Mouse (Mus musculus): ENCODE data around the gene F5.

F5 gene

DNA sequence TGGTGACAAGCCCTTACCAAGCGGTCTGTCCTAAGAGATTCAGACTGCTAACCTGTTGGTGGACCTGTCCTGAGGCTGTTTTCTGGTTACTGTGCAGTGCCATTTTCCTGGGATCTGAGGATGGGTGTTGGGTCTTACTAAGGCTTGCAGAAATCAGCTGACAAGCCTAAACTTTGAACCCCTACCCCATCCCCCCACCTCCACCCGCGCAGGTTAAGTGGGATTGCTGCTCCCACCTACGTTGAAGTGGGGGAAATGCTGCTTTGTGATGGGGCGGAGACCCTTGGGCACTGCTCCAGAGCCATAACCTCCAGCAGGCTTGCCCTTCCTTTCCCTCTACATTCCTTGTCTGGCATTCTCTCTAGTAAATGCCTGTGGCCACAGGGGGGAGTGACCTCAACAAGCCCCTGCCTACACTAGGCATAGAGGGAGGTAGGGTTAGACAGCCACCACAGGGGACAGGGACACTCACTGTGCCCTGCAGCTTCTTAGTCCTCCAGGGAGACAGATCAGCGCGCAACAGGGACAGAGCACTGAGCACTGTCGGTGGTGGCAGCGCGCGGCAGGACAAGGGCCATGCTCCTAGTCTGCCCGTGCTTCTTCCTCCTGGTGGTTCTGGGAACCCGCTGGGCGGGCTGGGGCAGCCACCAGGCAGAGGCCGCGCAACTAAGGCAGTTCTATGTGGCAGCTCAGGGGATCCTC lies at the start of gene F5:
Gene F5, plus strand, starts transcription at position 452 of the 702 bp plus-strand sequence.
- DNase-seq: peak in 1 of 2 experiments; percentile 3

DNA sequence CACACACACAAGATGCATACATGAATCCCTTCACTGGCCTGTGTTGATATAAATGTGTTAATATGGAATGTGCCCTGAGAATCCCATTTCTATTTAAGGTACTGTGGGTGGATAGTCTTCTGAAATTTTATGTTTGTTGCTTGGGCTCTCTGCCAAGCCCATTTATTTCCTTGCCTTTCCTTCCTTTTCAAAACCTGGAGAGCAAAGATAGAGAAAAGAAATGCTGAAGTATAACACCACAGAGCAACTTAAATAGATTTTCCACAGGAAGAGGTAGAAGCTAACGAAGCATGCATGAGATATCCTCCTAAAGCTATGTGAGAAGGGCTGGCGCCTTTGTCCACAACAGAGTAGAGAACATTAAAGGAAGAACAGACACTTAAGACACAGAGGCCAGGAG lies 41.9 kb upstream of the F5 start:
- DNase-seq: no peak

DNA sequence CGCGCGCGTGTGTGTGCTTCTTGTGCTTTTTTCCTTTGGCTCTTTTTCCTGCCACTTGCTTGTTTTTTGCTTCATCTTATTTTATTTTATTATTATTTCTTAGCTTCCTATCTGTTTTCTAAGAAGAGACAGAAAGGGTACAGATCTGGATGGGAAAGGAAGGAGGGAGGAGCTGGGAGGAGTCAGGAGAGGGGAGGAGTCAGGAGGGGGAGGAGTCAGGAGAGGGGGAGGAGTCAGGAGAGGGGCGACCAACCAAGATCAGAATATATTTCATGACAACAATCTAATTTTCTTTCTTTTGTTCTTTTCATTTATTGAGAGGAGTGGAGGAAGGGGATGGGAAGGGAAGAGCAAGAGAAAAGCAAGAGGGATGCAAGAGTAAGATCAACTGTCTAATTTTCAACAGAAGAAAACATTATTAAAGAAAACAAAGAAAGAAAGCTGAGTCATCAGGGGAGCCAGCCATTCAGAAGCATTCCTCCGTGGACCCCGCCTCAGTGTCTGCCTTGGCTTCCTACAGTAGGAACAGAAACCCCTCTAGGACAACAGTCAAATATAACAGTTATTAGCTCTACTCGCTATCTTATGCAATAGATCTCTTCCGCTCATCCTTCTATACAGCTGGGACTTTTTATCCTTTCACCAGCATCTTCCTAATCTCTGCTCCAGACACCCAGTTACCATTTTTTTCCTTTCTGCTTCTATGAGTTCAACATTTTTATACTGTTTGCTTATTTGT lies 40.9 kb upstream of the F5 start:
- DNase-seq: no peak

- DNase-seq: no peak
Observed at GRCm38 (mm10) chr1:164114280-164114679, 37.4 kb upstream of the F5 start.

GRCm38 (mm10) chr1:164114947-164115493 lies 36.6 kb upstream of the F5 start, which contains the start of gene Selp:
Gene Selp (plus strand): TSS chr1:164115264.
- no peak for DNase-seq

DNA sequence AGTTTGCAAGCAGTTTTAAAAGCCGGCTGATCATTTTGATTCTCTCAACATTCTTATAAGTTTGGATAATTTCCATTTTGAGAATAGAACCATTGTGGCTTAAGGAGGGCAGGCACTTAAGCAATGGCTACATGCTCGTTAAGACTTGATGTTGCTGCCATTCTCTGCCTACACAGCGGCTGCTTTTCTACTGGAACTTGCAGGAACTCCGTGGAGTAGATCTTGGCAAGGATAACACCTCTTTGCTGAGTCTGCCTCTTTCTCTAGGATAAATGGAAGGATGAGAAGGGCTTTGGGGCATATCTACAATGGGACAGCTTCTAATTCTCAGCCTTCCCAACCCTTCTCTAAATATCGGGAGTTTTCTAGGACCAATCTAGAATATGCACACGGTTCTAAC lies 36.0 kb upstream of the F5 start:
- no peak for DNase-seq

GRCm38 (mm10) chr1:164117869-164118268 lies 33.8 kb upstream of the F5 start:
- DNase-seq: no peak

DNA sequence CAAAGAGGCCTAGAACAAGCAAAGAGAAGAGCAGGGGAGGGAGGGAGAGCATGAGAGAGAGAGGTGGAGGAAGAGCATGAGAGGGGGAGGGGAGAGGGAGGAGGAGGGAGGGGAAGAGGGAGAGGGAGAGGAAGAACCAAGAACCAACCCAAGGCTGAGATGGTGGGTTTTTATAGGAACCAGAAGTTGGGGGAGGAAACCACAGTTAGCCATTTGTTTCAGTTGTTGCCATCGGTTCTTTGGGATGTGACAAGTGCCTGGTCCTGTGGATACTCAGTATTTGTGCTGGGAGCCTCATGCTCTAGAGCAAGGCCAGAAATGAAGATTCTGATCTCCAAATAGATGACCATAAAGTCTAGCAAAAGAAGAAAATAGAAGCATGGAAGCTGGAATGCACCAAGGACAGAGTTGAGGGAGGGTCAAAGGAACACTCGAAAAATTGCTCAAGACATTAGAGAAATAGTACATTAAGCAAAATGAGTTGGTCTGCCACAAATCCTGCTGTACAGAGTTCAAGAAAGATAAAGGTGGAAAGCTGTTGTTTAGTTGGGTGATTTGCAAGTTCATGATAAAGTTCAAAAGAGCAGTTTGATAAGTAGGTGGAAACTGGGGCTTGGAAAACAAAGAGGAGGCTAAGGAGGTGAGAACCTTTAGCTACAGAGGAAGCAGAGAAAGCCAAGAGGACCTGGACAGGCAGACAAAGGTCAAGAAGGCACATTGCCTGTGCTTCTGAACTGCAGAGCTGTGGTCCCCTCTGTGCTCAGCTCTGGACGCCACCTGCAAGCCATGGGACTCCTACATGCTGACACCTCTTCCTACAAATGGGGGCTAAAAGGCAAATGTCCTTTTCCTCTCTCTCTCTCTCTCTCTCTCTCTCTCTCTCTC lies 31.5 kb upstream of the F5 start:
- DNase-seq: no peak

DNA sequence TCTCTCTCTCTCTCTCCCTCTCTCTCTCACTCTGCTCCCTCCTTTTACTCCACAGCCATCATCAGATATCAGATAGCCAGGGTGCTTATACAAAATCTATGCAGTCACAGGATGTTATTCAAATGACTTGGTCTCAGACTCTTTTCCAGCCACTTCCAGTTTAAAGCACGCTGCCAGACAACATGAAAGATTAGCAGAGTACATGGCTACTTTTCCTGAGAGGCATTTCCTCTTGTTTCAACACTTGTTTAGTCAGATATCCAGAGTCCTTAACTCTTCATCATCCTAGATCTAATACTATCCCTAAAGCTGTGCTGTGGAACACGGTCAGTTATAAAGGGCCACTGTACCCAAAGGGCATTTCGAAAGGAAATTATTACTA lies 30.9 kb upstream of the F5 start:
- no peak for DNase-seq

- DNase-seq: no peak
Observed at GRCm38 (mm10) chr1:164123836-164124235, 27.8 kb upstream of the F5 start.

DNA sequence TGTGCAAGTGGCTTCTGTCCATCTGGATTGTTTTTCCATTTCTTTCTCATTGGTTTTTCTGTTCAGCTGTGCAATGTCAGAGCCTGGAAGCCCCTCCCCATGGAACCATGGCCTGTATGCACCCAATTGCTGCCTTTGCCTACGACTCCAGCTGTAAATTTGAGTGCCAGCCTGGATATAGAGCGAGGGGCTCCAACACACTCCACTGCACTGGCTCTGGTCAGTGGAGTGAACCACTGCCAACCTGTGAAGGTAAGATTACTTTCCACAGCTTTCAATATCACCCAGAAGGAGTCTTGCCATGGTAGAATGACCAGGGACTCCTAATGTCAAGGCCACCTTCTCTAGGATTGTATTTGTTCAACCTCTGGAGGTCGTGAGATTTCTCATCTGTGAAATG lies 21.6 kb upstream of the F5 start:
- DNase-seq: no peak

DNA sequence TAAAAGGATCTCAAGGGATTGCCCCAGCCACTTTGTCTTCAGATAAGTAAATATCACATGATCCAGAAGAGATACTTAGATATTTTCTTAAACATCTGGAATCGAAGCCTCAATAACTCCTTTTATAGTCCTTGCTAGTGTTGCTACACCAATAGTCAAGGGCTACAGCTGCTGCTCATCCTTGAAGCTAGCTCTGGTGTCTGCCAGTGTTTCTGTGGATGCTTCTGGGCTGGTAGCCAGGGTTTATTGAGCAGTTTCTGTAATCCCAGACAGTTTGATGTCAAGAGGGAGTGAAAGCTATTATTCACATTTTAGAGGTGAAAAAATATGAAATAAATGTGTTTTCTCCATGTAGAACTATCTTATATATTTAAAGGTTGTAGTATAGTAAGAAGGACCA lies 19.0 kb upstream of the F5 start:
- DNase-seq: no peak

GRCm38 (mm10) chr1:164134101-164134500 lies 17.5 kb upstream of the F5 start:
- DNase-seq: no peak

DNA sequence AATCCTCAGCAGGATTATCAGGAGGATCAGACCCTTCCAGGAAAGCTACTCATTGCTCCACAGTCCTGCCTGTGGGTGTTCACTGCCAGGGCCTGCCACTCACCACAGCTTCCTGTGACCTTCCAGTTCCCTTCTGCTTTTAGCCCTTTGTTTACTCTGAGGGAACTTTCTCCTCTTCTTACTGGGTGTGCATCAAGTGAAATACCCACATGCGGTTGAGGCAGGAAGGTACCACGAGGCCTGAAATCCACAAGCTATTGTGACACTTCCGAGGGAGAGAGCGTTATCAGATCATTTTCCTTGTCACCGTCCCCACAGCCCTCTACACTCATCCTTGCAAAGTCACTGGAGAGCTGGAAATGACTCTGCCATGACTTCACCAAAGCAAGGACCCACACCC lies 16.3 kb upstream of the F5 start:
- no peak for DNase-seq

- DNase-seq: no peak
Observed at GRCm38 (mm10) chr1:164135960-164136359, 15.7 kb upstream of the F5 start.

GRCm38 (mm10) chr1:164136636-164137035 lies 15.0 kb upstream of the F5 start:
- DNase-seq: no peak

- peak; percentile 39 to 53 for DNase-seq
Observed at GRCm38 (mm10) chr1:164138365-164139130, 13.1 kb upstream of the F5 start.

DNA sequence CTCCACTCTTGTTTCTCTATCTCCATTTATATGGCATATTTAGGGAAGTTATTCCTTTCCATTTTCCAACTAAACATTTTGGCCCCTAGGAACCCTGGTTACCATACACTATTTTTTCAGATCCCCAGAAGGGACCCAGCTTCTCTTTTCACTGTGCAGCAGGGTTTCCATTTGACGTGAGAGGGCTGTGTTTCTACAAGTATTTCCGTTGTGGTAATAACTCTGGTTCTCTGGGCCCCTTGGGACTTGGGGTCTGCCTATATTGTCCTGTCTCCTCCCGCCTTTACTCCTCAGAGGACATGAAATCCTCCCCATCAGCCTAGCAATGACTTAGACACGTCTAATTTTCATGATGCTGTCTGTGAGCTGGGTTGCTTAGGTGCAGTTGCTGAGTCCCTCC lies 12.2 kb upstream of the F5 start:
- DNase-seq: no peak

GRCm38 (mm10) chr1:164149083-164149482 lies 2.6 kb upstream of the F5 start:
- no peak for DNase-seq

DNA sequence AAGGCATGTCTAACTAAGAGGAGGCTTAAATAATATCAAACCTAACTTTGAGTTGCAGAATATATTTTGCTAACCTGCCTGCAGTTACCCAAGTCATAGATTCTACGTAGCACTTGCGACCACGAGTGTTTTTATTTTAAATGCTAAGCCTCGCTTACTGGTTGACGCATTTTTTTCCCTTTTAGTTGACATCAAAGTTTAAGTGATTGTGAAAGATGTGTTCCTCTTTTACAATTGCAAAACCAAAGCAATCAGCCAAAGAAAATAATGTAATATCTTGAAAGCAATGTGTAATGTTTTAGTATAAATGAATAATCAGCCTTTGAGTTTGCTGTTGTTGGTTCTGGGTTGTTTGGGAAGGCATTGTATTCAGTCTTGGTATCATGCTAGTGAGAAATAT lies 1.2 kb downstream of the F5 start:
- DNase-seq: no peak

- no peak for DNase-seq
Observed at GRCm38 (mm10) chr1:164154983-164155382, 3.3 kb downstream of the F5 start.

DNA sequence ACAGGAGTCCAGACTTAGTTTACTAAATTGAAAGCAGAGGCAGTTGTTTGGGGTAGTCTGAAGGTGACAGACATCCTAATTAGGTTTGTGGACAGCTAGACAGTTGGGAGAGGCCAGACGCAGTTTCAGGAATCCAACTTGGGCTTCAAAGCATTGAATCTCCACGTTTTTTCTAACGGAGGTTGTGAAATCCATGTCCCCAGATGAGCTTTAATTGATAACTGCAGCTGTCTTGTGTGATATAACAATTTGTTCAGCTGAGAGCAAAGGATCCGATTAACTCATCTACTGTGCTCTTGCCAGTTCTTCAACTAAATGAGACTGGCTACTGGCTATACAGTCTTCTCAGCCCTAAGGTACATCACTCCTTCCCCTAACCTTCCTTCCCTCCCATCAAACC lies 6.9 kb downstream of the F5 start:
- no peak for DNase-seq

- DNase-seq: no peak
Observed at GRCm38 (mm10) chr1:164159781-164160180, 8.1 kb downstream of the F5 start.

Measured in cerebellum, adult 18-20 months (tissue).